Mouse (Mus musculus) myocyte (in vitro differentiated cells): ENCODE data around the gene Rpl23. TPM values are rescaled to one million over a fixed set of nuclear protein-coding genes. Genes with fewer than 3 reads are reported as not detected.

ENCODE experiments used
- H3K27me3 ChIP-seq: one replicate; pipeline ENCODE4 v1.6.1; 2011; ENCODE audit not compliant: control insufficient read depth, insufficient read depth, insufficient read length
- H3K36me3 ChIP-seq: one replicate; pipeline ENCODE4 v1.6.1; 2011; ENCODE audit not compliant: control insufficient read depth, insufficient read depth
- H3K4me2 ChIP-seq: one replicate; pipeline ENCODE4 v1.6.1; 2011; ENCODE audit warnings: low read depth, control low read depth
- H3K4me3 ChIP-seq: one replicate; pipeline ENCODE4 v1.5.1; 2011; ENCODE audit warnings: mild to moderate bottlenecking, control low read depth, moderate library complexity
- H3K79me2 ChIP-seq: one replicate; pipeline ENCODE4 v1.6.1; 2011; ENCODE audit not compliant: control insufficient read depth, insufficient read depth
- H3ac ChIP-seq: one replicate; pipeline ENCODE4 v1.6.1; 2011; ENCODE audit not compliant: control insufficient read depth, insufficient read length
- CEBPB ChIP-seq: IDR thresholded peaks from 2 replicates; pipeline ENCODE4 v1.6.1; 2011; ENCODE audit warnings: mild to moderate bottlenecking, moderate library complexity; ENCODE audit not compliant: poor library complexity, insufficient read depth, severe bottlenecking
- E2F4 ChIP-seq: IDR thresholded peaks from one replicate; pipeline ENCODE4 v1.6.1; 2011; ENCODE audit warnings: mild to moderate bottlenecking, control low read depth, moderate library complexity; ENCODE audit not compliant: insufficient read depth
- MAX ChIP-seq: IDR thresholded peaks from one replicate; pipeline ENCODE4 v1.6.1; 2011; ENCODE audit warnings: low read depth, mild to moderate bottlenecking, control low read depth
- MYOD1 ChIP-seq, 3 experiments: IDR thresholded peaks; one replicate each; pipeline ENCODE4 v1.6.1; 2011; ENCODE audit warnings: control low read depth in 2 of 3, low read depth in 2 of 3, mild to moderate bottlenecking in 2 of 3, moderate library complexity in 1 of 3; ENCODE audit not compliant: insufficient read length in 2 of 3, control insufficient read depth in 1 of 3
- MYOG ChIP-seq, 3 experiments: IDR thresholded peaks; one replicate each; pipeline ENCODE4 v1.6.1; 2011; ENCODE audit warnings: control low read depth in 2 of 3, low read depth in 2 of 3, mild to moderate bottlenecking in 2 of 3; ENCODE audit not compliant: insufficient read length in 2 of 3, control insufficient read depth in 1 of 3, insufficient read depth in 1 of 3
- POLR2A ChIP-seq: IDR thresholded peaks from one replicate; pipeline ENCODE4 v1.6.1; 2011; ENCODE audit warnings: low read depth, mild to moderate bottlenecking, control low read depth, moderate library complexity; ENCODE audit not compliant: insufficient read length
- POLR2AphosphoS2 ChIP-seq: IDR thresholded peaks from one replicate; pipeline ENCODE4 v1.6.1; 2011; ENCODE audit warnings: low read depth, control low read depth; ENCODE audit not compliant: insufficient read length
- REST ChIP-seq: IDR thresholded peaks from one replicate; pipeline ENCODE4 v1.6.1; 2011; ENCODE audit warnings: mild to moderate bottlenecking, control low read depth, moderate library complexity; ENCODE audit not compliant: insufficient read depth, insufficient read length
- SRF ChIP-seq: IDR thresholded peaks from one replicate; pipeline ENCODE4 v1.6.1; 2011; ENCODE audit warnings: low read depth; ENCODE audit not compliant: control insufficient read depth, insufficient read length
- TCF12 ChIP-seq: IDR thresholded peaks from one replicate; pipeline ENCODE4 v1.6.1; 2011; ENCODE audit warnings: mild to moderate bottlenecking, control low read depth; ENCODE audit not compliant: poor library complexity, insufficient read depth, severe bottlenecking
- TCF3 ChIP-seq: IDR thresholded peaks from one replicate; pipeline ENCODE4 v1.6.1; 2011; ENCODE audit warnings: low read depth, control low read depth; ENCODE audit not compliant: insufficient read length
- USF1 ChIP-seq: IDR thresholded peaks from one replicate; pipeline ENCODE4 v1.6.1; 2011; ENCODE audit warnings: low read depth, mild to moderate bottlenecking, control low read depth, moderate library complexity
- polyA plus RNA-seq: library from polyadenylated mRNA; unstranded; fragments of >200 nt; fragmentation: generic; extraction: Trizol; gene quantifications from one replicate; pipeline ENCODE4 v1.2.1, GENCODE M21; 2012; ENCODE audit warnings: missing spikeins

The Rpl23 gene
- polyA plus RNA-seq, 1 experiment = 1,321 TPM

GRCm38 (mm10) chr11:97816916-97817315, 34.7 kb upstream of the Rpl23 start:
- no peak overlapping the region for H3ac ChIP-seq
- TF ChIP-seq CEBPB = no peak
- TF ChIP-seq MYOD1 (IDR thresholded peaks at IDR 0.05; ENCODE audit: control insufficient read depth in 1 of 3, insufficient read length in 2 of 3, low read depth in 2 of 3) = peak in 1 of 3 experiments; percentile 30
- peak in 2 of 3 experiments; percentile 21 to 36 for TF ChIP-seq MYOG (IDR thresholded peaks at IDR 0.05; ENCODE audit: control insufficient read depth in 1 of 3, insufficient read depth in 1 of 3, insufficient read length in 2 of 3, low read depth in 2 of 3)
- TF ChIP-seq TCF12 = no peak
- TF ChIP-seq MAX = no peak
- TF ChIP-seq E2F4 = no peak
- TF ChIP-seq POLR2A = no peak
- TF ChIP-seq POLR2AphosphoS2 = peak; percentile 18
- no peak for TF ChIP-seq REST
- TF ChIP-seq SRF = no peak
- no peak for TF ChIP-seq USF1
- TF ChIP-seq TCF3 = no peak
- H3K4me3 ChIP-seq = no peak overlapping the region
- peaks cover 11% of the 10 kb centered on the region for H3K36me3 ChIP-seq
- peak overlapping the region; percentile 65 for H3K4me2 ChIP-seq
- H3K27me3 ChIP-seq = no peaks in the 10 kb centered on the region
- H3K79me2 ChIP-seq = peaks cover 77% of the 10 kb centered on the region

- no peak overlapping the region for H3K4me2 ChIP-seq
- no peak overlapping the region for H3ac ChIP-seq
- no peaks in the 10 kb centered on the region for H3K27me3 ChIP-seq
- H3K79me2 ChIP-seq = peaks cover 79% of the 10 kb centered on the region
- H3K36me3 ChIP-seq = peaks cover 4% of the 10 kb centered on the region
- TF ChIP-seq MYOG (IDR thresholded peaks at IDR 0.05; ENCODE audit: control insufficient read depth in 1 of 3, insufficient read depth in 1 of 3, insufficient read length in 2 of 3, low read depth in 2 of 3) (no peak), MYOD1 (IDR thresholded peaks at IDR 0.05; ENCODE audit: control insufficient read depth in 1 of 3, insufficient read length in 2 of 3, low read depth in 2 of 3) (no peak), TCF12 (no peak), SRF (no peak), MAX (no peak), USF1 (no peak), TCF3 (no peak), E2F4 (no peak)
- H3K4me3 ChIP-seq = no peak overlapping the region
Measured at GRCm38 (mm10) chr11:97816176-97816575, 33.9 kb upstream of the Rpl23 start.

DNA sequence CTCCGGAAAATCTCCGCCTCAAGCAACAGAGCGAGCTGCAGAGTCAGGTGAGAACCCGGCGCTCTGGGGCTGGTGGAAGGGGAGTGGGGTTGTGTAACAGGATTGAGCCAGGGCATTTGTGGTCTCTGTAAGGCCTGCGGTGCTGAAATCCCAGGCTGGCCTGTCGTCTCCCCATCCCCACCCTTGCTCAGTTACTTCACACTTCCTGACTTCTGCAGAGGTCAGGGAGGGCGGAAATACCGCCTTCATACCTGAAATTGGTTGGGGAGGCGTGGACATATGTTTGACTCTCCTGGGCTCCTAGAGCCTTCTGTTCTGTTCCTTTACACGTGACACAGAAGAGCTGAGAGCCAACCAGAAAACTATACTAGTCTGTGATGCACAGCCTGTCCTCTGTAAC, 33.5 kb upstream of the Rpl23 start:
- Histone ChIP-seq H3ac (no peak overlapping the region), H3K79me2 (peaks cover 83% of the 10 kb centered on the region), H3K4me2 (no peak overlapping the region), H3K36me3 (peaks cover 4% of the 10 kb centered on the region), H3K4me3 (no peak overlapping the region), H3K27me3 (no peaks in the 10 kb centered on the region)
- TF ChIP-seq POLR2A (no peak), REST (no peak), POLR2AphosphoS2 (no peak), CEBPB (no peak), TCF12 (no peak), TCF3 (no peak), MAX (no peak), MYOG (IDR thresholded peaks at IDR 0.05; ENCODE audit: control insufficient read depth in 1 of 3, insufficient read depth in 1 of 3, insufficient read length in 2 of 3, low read depth in 2 of 3) (no peak), E2F4 (no peak), MYOD1 (IDR thresholded peaks at IDR 0.05; ENCODE audit: control insufficient read depth in 1 of 3, insufficient read length in 2 of 3, low read depth in 2 of 3) (no peak), SRF (no peak)

DNA sequence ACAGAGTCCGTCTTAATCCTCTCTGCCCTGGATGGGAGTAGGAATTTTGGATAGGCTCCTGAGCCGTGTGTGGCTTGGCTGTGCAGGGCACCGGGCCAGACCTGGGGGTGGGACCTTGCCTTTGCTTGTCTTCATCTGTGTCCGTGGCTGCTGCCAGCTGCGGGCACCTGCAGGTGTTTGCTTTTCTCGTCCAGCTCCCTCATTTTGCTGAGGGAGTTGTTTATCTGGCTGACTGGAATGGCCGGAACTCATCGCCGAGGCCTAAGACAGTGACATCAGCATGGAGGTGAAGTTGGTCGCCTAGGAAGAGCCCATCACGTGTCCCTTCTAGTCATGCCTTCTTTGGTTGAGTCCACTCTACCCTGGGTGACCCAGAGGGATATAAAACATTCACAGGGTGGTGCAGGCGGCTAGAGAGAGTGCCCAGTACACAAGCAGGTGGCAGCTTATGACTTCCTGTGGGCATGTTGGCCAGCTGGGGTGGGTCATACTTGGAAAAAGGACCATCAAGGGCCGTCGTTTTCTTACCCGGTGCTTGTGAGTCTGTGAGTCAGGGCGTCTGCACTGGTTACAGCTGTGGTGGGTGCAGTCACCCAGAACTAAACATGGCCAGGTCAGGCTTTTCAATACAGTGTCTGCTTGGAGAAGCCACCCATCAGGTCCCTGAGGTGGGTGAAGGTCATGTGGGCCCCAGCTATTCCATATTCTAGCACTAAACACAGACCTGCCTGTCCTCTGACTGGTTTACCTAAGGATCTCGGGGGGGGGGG, 31.7 kb upstream of the Rpl23 start:
- peak overlapping the region; percentile 46 for H3K4me2 ChIP-seq
- peaks cover 3% of the 10 kb centered on the region for H3K36me3 ChIP-seq

GRCm38 (mm10) chr11:97813085-97813484, 30.8 kb upstream of the Rpl23 start:
- Histone ChIP-seq H3K36me3 (peaks cover 4% of the 10 kb centered on the region), H3K4me3 (no peak overlapping the region)

More for the DNA sequence above, 31.7 kb upstream of the Rpl23 start:
- TF ChIP-seq SRF (no peak), MYOG (IDR thresholded peaks at IDR 0.05; ENCODE audit: control insufficient read depth in 1 of 3, insufficient read depth in 1 of 3, insufficient read length in 2 of 3, low read depth in 2 of 3) (peak in 1 of 3 experiments; percentile 59), USF1 (peak; percentile 80), CEBPB (no peak), TCF3 (peak; percentile 15), MYOD1 (IDR thresholded peaks at IDR 0.05; ENCODE audit: control insufficient read depth in 1 of 3, insufficient read length in 2 of 3, low read depth in 2 of 3) (peak in 2 of 3 experiments; percentile 28 to 84), REST (no peak)
- peaks cover 83% of the 10 kb centered on the region for H3K79me2 ChIP-seq
- no peaks in the 10 kb centered on the region for H3K27me3 ChIP-seq
- no peak overlapping the region for H3K4me3 ChIP-seq
- no peak overlapping the region for H3ac ChIP-seq

More at GRCm38 (mm10) chr11:97813085-97813484, 30.8 kb upstream of the Rpl23 start:
- no peak overlapping the region for H3ac ChIP-seq
- TF ChIP-seq E2F4 = no peak
- peak overlapping the region; percentile 46 for H3K4me2 ChIP-seq
- no peaks in the 10 kb centered on the region for H3K27me3 ChIP-seq
- peaks cover 81% of the 10 kb centered on the region for H3K79me2 ChIP-seq
